Mouse (Mus musculus) cortical plate, adult 2 months (tissue): ENCODE data around the gene Obp2b. TPM values are rescaled to one million over a fixed set of nuclear protein-coding genes. Genes with fewer than 3 reads are reported as not detected.

ENCODE experiments used
- H3K27ac ChIP-seq: fragments of 200-500 bp; 2 replicates; pipeline ENCODE4 v1.5.1; 2012; ENCODE audit warnings: low read length, control low read depth, inconsistent platforms; ENCODE audit not compliant: insufficient read depth
- H3K4me1 ChIP-seq: fragments of 200-500 bp; 2 replicates; pipeline ENCODE4 v1.6.1; 2011; ENCODE audit warnings: low read length; ENCODE audit not compliant: control insufficient read depth, insufficient read depth
- H3K4me3 ChIP-seq: fragments of 200-500 bp; 2 replicates; pipeline ENCODE4 v1.5.1; 2011; ENCODE audit warnings: mild to moderate bottlenecking, low read length, control low read depth; ENCODE audit not compliant: insufficient read depth
- CTCF ChIP-seq: fragments of 200-500 bp; IDR thresholded peaks from 2 replicates; pipeline ENCODE4 v1.5.1; 2011; ENCODE audit warnings: mild to moderate bottlenecking, control low read depth, low read length; ENCODE audit not compliant: insufficient read depth; ENCODE audit errors: extremely low read depth
- POLR2A ChIP-seq: fragments of 200-500 bp; IDR thresholded peaks from 2 replicates; pipeline ENCODE4 v1.6.1; 2011; ENCODE audit warnings: mild to moderate bottlenecking, low read length, control low read depth; ENCODE audit not compliant: insufficient read depth; ENCODE audit errors: extremely low read depth
- polyA plus RNA-seq: library from polyadenylated mRNA; depleted of rRNA; stranded (reverse); fragments of >200 nt; gene quantifications from 2 replicates; pipeline ENCODE4 v1.2.3, GENCODE M21; 2012; rRNA removed

The Obp2b gene
- polyA plus RNA-seq, 1 experiment = not detected

- Histone ChIP-seq H3K4me3 (no peak within 1 kb of the TSS), H3K27ac (no peak within 1 kb of the TSS), H3K4me1 (no peaks in the 10 kb centered on the region)
- TF ChIP-seq CTCF (no peak), POLR2A (no peak)
Measured at GRCm38 (mm10) chr2:25776717-25777116, 39.9 kb downstream of the Obp2b start, which contains the start of gene Lcn11. Lcn11 (plus strand) TSS chr2:25777017.

- H3K27ac ChIP-seq = no peak overlapping the region
- no peak for TF ChIP-seq POLR2A
- no peak for TF ChIP-seq CTCF
- H3K4me3 ChIP-seq = no peak overlapping the region
- no peaks in the 10 kb centered on the region for H3K4me1 ChIP-seq
Measured at GRCm38 (mm10) chr2:25779076-25779475, 42.3 kb downstream of the Obp2b start.

GRCm38 (mm10) chr2:25780921-25781320 lies 44.1 kb downstream of the Obp2b start:
- TF ChIP-seq CTCF (no peak), POLR2A (no peak)

GRCm38 (mm10) chr2:25781957-25782356 lies 45.1 kb downstream of the Obp2b start, which contains the start of gene Gm13539:
Gm13539 (plus strand) TSS chr2:25782257.
- Histone ChIP-seq H3K4me3 (no peak within 1 kb of the TSS), H3K4me1 (no peaks in the 10 kb centered on the region), H3K27ac (no peak within 1 kb of the TSS)
- TF ChIP-seq POLR2A (no peak), CTCF (no peak)

More at GRCm38 (mm10) chr2:25780921-25781320, 44.1 kb downstream of the Obp2b start:
- H3K27ac ChIP-seq = no peak overlapping the region
- no peak overlapping the region for H3K4me3 ChIP-seq
- H3K4me1 ChIP-seq = no peaks in the 10 kb centered on the region

GRCm38 (mm10) chr2:25785573-25786322 lies 48.9 kb downstream of the Obp2b start:
- no peak for TF ChIP-seq CTCF
- no peak for TF ChIP-seq POLR2A
- Histone ChIP-seq H3K4me3 (no peak overlapping the region), H3K27ac (no peak overlapping the region), H3K4me1 (no peaks in the 10 kb centered on the region)

GRCm38 (mm10) chr2:25789092-25789491 lies 52.3 kb downstream of the Obp2b start:
- TF ChIP-seq CTCF (no peak), POLR2A (no peak)
- Histone ChIP-seq H3K27ac (no peak overlapping the region), H3K4me3 (no peak overlapping the region), H3K4me1 (no peaks in the 10 kb centered on the region)

Other genes with a start within 250 kb of the Obp2b start
- gene Lcn12, start 243.1 kb upstream of the Obp2b start, polyA plus RNA-seq = not detected in 2 replicates
- 44.3 and 46.1 TPM in 2 replicates for gene Fbxw5, start 236.3 kb upstream of the Obp2b start, polyA plus RNA-seq
- gene C8g, start 235.3 kb upstream of the Obp2b start, polyA plus RNA-seq = 2.3 and 3.3 TPM in 2 replicates
- 8.4 and 9.1 TPM in 2 replicates for gene Traf2, start 190.1 kb upstream of the Obp2b start, polyA plus RNA-seq
- gene Edf1, start 179.2 kb upstream of the Obp2b start, polyA plus RNA-seq = 270 and 276 TPM in 2 replicates
- 1.1 and 1.2 TPM in 2 replicates for gene Mamdc4, start 162.2 kb upstream of the Obp2b start, polyA plus RNA-seq
- 123 and 129 TPM in 2 replicates for gene Phpt1, start 161.8 kb upstream of the Obp2b start, polyA plus RNA-seq
- gene Ajm1, start 155.3 kb upstream of the Obp2b start, polyA plus RNA-seq = 115 and 125 TPM in 2 replicates
- gene Rabl6, start 128.5 kb upstream of the Obp2b start, polyA plus RNA-seq = 158 and 162 TPM in 2 replicates
- 0.02 TPM in 1 of 2 replicates, not detected in the other for gene Ccdc183, start 119.3 kb upstream of the Obp2b start, polyA plus RNA-seq
- 73.9 and 82.8 TPM in 2 replicates for gene Tmem141, start 115.0 kb upstream of the Obp2b start, polyA plus RNA-seq
- 0.30 and 0.33 TPM in 2 replicates for gene Fcna, start 109.0 kb upstream of the Obp2b start, polyA plus RNA-seq
- not detected in 2 replicates for gene Lcn8, start 83.9 kb upstream of the Obp2b start, polyA plus RNA-seq
- not detected in 2 replicates for gene Lcn5, start 79.1 kb upstream of the Obp2b start, polyA plus RNA-seq
- gene Lcn6, start 60.2 kb upstream of the Obp2b start, polyA plus RNA-seq = not detected in 2 replicates
- gene Lcn10, start 54.3 kb upstream of the Obp2b start, polyA plus RNA-seq = not detected in 2 replicates
- gene Obp2a, start 37.0 kb upstream of the Obp2b start, polyA plus RNA-seq = not detected in 2 replicates
- gene Bmyc, start 30.3 kb upstream of the Obp2b start, polyA plus RNA-seq = 99.6 and 101 TPM in 2 replicates
- not detected in 2 replicates for gene Lcn3, start 28.6 kb downstream of the Obp2b start, polyA plus RNA-seq
- not detected in 2 replicates for gene Lcn11, start 40.0 kb downstream of the Obp2b start, polyA plus RNA-seq
- not detected in 2 replicates for gene Gm13539, start 45.2 kb downstream of the Obp2b start, polyA plus RNA-seq
- gene Glt6d1, start 78.8 kb downstream of the Obp2b start, polyA plus RNA-seq = not detected in 2 replicates
- gene Lcn9, start 86.1 kb downstream of the Obp2b start, polyA plus RNA-seq = not detected in 2 replicates
- 0.08 TPM in 1 of 2 replicates, not detected in the other for gene Sohlh1, start 110.2 kb downstream of the Obp2b start, polyA plus RNA-seq
- 191 and 197 TPM in 2 replicates for gene Kcnt1, start 126.7 kb downstream of the Obp2b start, polyA plus RNA-seq
- 31.6 and 32.4 TPM in 2 replicates for gene Camsap1, start 246.3 kb downstream of the Obp2b start, polyA plus RNA-seq